Mouse (Mus musculus): ENCODE measurements around the gene Shisa8.

GRCm38 (mm10) chr15:82177743-82178290 is 34.8 kb downstream of the Shisa8 start:
- no peak for TF ChIP-seq POLR2A (IDR thresholded peaks at IDR 0.05; ENCODE audit: insufficient read length, low read depth)
- TF ChIP-seq TCF12 (IDR thresholded peaks at IDR 0.05; ENCODE audit: insufficient read depth, poor library complexity, severe bottlenecking) = no peak
- TF ChIP-seq MAX (IDR thresholded peaks at IDR 0.05; ENCODE audit: low read depth) = no peak
- no peak for TF ChIP-seq SRF (IDR thresholded peaks at IDR 0.05; ENCODE audit: control insufficient read depth, insufficient read length, low read depth)
- no peak for TF ChIP-seq MYOG (IDR thresholded peaks at IDR 0.05; ENCODE audit: control insufficient read depth in 1 of 3, insufficient read depth in 1 of 3, insufficient read length in 2 of 3, low read depth in 2 of 3)
- TF ChIP-seq E2F4 (IDR thresholded peaks at IDR 0.05; ENCODE audit: insufficient read depth) = no peak

Measured in myocyte (in vitro differentiated cells).